Mouse (Mus musculus) embryo, embryonic 11 days (tissue): ENCODE measurements around the gene Gm973.

ENCODE experiments used
- DNase-seq: peaks from one replicate; pipeline ENCODE4 v3.0.0-alpha.2; 2015

Gene Gm973

GRCm38 (mm10) chr1:59548486-59548885 is 32.4 kb downstream of the Gm973 start:
- no peak for DNase-seq

- DNase-seq, result peak; percentile 42
These were observed 33.1 kb downstream of the Gm973 start for GRCm38 (mm10) chr1:59549036-59549675.

- no peak for DNase-seq
These were observed 34.2 kb downstream of the Gm973 start for GRCm38 (mm10) chr1:59550227-59550626.

- DNase-seq, result no peak
These were observed 34.9 kb downstream of the Gm973 start for GRCm38 (mm10) chr1:59550996-59551395.

- no peak for DNase-seq
These were observed 37.6 kb downstream of the Gm973 start for GRCm38 (mm10) chr1:59553708-59554107.

- DNase-seq, result no peak
These were observed 47.5 kb downstream of the Gm973 start for GRCm38 (mm10) chr1:59563581-59563980.

GRCm38 (mm10) chr1:59565804-59566203 is 49.7 kb downstream of the Gm973 start:
- DNase-seq, result no peak

- DNase-seq, result no peak
These were observed 50.2 kb downstream of the Gm973 start for GRCm38 (mm10) chr1:59566281-59566680.

GRCm38 (mm10) chr1:59566926-59567325 is 50.9 kb downstream of the Gm973 start:
- DNase-seq, result no peak

- no peak for DNase-seq
These were observed 51.5 kb downstream of the Gm973 start for GRCm38 (mm10) chr1:59567521-59567920.

GRCm38 (mm10) chr1:59568283-59568682 is 52.2 kb downstream of the Gm973 start:
- no peak for DNase-seq

- no peak for DNase-seq
These were observed 53.2 kb downstream of the Gm973 start for GRCm38 (mm10) chr1:59569301-59569700.

GRCm38 (mm10) chr1:59570767-59571166 is 54.7 kb downstream of the Gm973 start:
- DNase-seq, result no peak

- no peak for DNase-seq
These were observed 55.4 kb downstream of the Gm973 start for GRCm38 (mm10) chr1:59571502-59571901.

GRCm38 (mm10) chr1:59573843-59574242 is 57.8 kb downstream of the Gm973 start:
- no peak for DNase-seq

- peak; percentile 66 for DNase-seq
These were observed 58.5 kb downstream of the Gm973 start for GRCm38 (mm10) chr1:59574262-59575187.

GRCm38 (mm10) chr1:59578770-59579169 is 62.7 kb downstream of the Gm973 start:
- DNase-seq, result no peak

GRCm38 (mm10) chr1:59579327-59579726 is 63.3 kb downstream of the Gm973 start:
- DNase-seq, result no peak

- peak; percentile 43 for DNase-seq
These were observed 64.2 kb downstream of the Gm973 start for GRCm38 (mm10) chr1:59580131-59580751.

GRCm38 (mm10) chr1:59580880-59581279 is 64.8 kb downstream of the Gm973 start:
- no peak for DNase-seq

- peak; percentile 83 for DNase-seq
These were observed 68.8 kb downstream of the Gm973 start for GRCm38 (mm10) chr1:59584656-59585410.

- DNase-seq, result no peak
These were observed 73.2 kb downstream of the Gm973 start for GRCm38 (mm10) chr1:59589271-59589670.

- DNase-seq, result no peak
These were observed 76.3 kb downstream of the Gm973 start for GRCm38 (mm10) chr1:59592359-59592758.
